Comparison of ENCODE assay signal across 8 mouse cellular contexts in genomic region chr6:88812886-88813285, GRCm38 (mm10). TPM values are rescaled to one million over a fixed set of nuclear protein-coding genes. Genes with fewer than 3 reads are reported as not detected.
DNase-seq lines count a peak whose midpoint lies in the region; ATAC-seq lines count a peak whose summit lies in the region.
"Had no signal": no experiment of that assay in that cellular context is flagged by ENCODE, and none has a peak within 500 bp of the region (broad histone marks: within the 10 kb centered on the region; RNA-seq: fewer than 3 reads in every experiment).

No protein-coding gene starts in this region.

- H3K4me3 ChIP-seq in midbrain, embryonic 10.5 days: no peak overlapping the region
- no peak overlapping the region for H3K4me3 ChIP-seq in midbrain, embryonic 15.5 days
- H3K4me3 ChIP-seq in forebrain, embryonic 11.5 days (ENCODE audit: low read depth, low read length): no peak overlapping the region
- H3K4me3 ChIP-seq: heart, embryonic 13.5 days had no signal

- no peak overlapping the region for H3K9ac ChIP-seq in midbrain, embryonic 15.5 days
- H3K9ac ChIP-seq in forebrain, embryonic 11.5 days (ENCODE audit: low read length): no peak overlapping the region
- H3K9ac ChIP-seq: heart, embryonic 13.5 days had no signal

- WGBS in midbrain, embryonic 10.5 days: 59% methylated on average over 3 of the region's 3 CpGs
- 67% methylated on average over 3 of the region's 3 CpGs for WGBS in midbrain, embryonic 15.5 days
- WGBS in forebrain, embryonic 11.5 days: 79% methylated on average over 3 of the region's 3 CpGs

- no peak overlapping the region for H3K27ac ChIP-seq in midbrain, embryonic 10.5 days (replicated peaks)
- no peak overlapping the region for H3K27ac ChIP-seq in midbrain, embryonic 15.5 days
- no peak overlapping the region for H3K27ac ChIP-seq in forebrain, embryonic 11.5 days (ENCODE audit: low read depth, low read length)
- H3K27ac ChIP-seq: heart, embryonic 13.5 days had no signal

- H3K9me3 ChIP-seq in midbrain, embryonic 10.5 days (replicated peaks): no peaks in the 10 kb centered on the region
- no peaks in the 10 kb centered on the region for H3K9me3 ChIP-seq in midbrain, embryonic 15.5 days
- no peaks in the 10 kb centered on the region for H3K9me3 ChIP-seq in forebrain, embryonic 11.5 days (ENCODE audit: control insufficient read depth, low read length)
- H3K9me3 ChIP-seq: heart, embryonic 13.5 days had no signal

- H3K4me1 ChIP-seq in midbrain, embryonic 10.5 days: peaks cover 28% of the 10 kb centered on the region
- no peaks in the 10 kb centered on the region for H3K4me1 ChIP-seq in midbrain, embryonic 15.5 days
- no peaks in the 10 kb centered on the region for H3K4me1 ChIP-seq in forebrain, embryonic 11.5 days (replicated peaks; ENCODE audit: control insufficient read depth, insufficient read depth, low read length)

- no peak for ATAC-seq in midbrain, embryonic 15.5 days (replicated peaks)
- ATAC-seq in forebrain, embryonic 11.5 days (replicated peaks; ENCODE audit: low FRiP score): no peak

- DNase-seq in midbrain, embryonic 10.5 days (ENCODE audit: low spot score): peak; percentile 45
- DNase-seq in NIH3T3 (ENCODE audit: low read depth): peak; percentile 75
- peak; percentile 53 to 68 for DNase-seq in cerebellum, postnatal 36 days
- DNase-seq in kidney, postnatal 36 days: peak; percentile 35 to 61
- peak; percentile 32 for DNase-seq in retina, adult 2 months (ENCODE audit: low read depth, low spot score)
- DNase-seq in forebrain, embryonic 11.5 days (ENCODE audit: low spot score): no peak

- H3K4me2 ChIP-seq in midbrain, embryonic 15.5 days: no peak overlapping the region
- H3K4me2 ChIP-seq in forebrain, embryonic 11.5 days (ENCODE audit: low read depth, low read length, severe bottlenecking): no peak overlapping the region
- H3K4me2 ChIP-seq: heart, embryonic 13.5 days had no signal

- no peaks in the 10 kb centered on the region for H3K36me3 ChIP-seq in midbrain, embryonic 10.5 days
- no peaks in the 10 kb centered on the region for H3K36me3 ChIP-seq in midbrain, embryonic 15.5 days (replicated peaks)
- H3K36me3 ChIP-seq in forebrain, embryonic 11.5 days (ENCODE audit: control insufficient read depth, insufficient read depth, low read length): no peaks in the 10 kb centered on the region
- H3K36me3 ChIP-seq: heart, embryonic 13.5 days had no signal

- no peaks in the 10 kb centered on the region for H3K27me3 ChIP-seq in midbrain, embryonic 10.5 days (ENCODE audit: low read depth, poor library complexity, severe bottlenecking)
- H3K27me3 ChIP-seq in midbrain, embryonic 15.5 days (replicated peaks): no peaks in the 10 kb centered on the region
- H3K27me3 ChIP-seq in forebrain, embryonic 11.5 days (ENCODE audit: control insufficient read depth, insufficient read depth, low read length): no peaks in the 10 kb centered on the region
- H3K27me3 ChIP-seq: heart, embryonic 13.5 days had no signal

RNA-seq across cellular contexts. Expression of gene Abtb1, which starts 28.9 kb away (rescaled TPM):
- polyA plus RNA-seq in midbrain, embryonic 10.5 days (2016; fragmentation: Nextera tagmentation; extraction: Ambion mirVana): 22.5 and 26.3 TPM in 2 replicates
- polyA plus RNA-seq in midbrain, embryonic 15.5 days (2015; fragmentation: Nextera tagmentation; extraction: Ambion mirVana): 40.4 and 42.5 TPM in 2 replicates
- polyA plus RNA-seq in forebrain, embryonic 11.5 days (2014; fragmentation: Nextera tagmentation; extraction: Ambion mirVana): 14.4 and 15.3 TPM in 2 replicates
